ENCODE assay signal across 9 mouse cellular contexts in the genomic region with DNA sequence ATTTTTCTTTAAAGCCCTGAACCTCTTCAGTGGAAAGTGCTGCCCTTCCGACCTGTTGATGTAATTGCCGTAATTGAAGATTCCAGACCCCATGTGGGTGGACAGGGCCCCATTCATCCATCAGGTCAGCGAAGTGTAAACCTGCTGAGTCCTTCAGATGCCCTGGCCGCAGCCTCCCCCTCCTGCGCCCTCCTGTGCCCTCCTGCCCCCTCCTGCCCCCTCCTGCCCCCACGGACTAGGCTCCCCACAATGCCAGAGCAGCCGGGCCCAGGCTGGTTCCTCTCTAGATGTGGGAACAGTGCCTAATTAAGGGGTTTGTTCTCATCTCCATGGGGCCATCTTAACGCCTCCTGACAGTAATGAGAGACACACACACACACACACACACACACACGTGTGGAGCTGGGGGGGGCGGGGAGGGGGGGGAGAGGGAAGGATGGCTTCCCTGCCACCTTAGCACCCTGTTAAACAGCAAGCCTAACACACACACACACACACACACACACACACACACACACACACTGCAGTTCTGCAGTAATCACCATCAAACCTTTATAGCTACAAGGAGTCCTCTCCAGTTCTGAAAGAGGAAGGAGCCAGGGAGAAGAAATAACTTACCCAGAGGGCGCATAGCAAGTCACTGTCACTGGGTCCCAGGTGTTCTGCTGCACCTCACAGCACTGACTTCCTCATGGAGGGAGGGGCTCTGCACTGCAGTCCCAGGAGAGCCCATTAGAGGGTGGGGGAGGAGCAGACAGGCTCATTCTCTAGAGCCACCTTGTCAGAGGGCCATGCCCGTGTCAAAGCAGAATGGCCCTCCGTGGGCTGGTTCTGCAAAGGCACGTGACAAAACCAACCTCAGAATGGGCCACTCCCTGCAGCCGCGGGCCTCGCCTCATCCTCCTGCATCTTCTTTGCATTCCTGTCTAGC. TPM values are rescaled to one million over a fixed set of nuclear protein-coding genes. Genes with fewer than 3 reads are reported as not detected.
DNase-seq lines count a peak whose midpoint lies in the region; ATAC-seq and TF ChIP-seq lines count a peak whose summit lies in the region.
"Had no signal": no experiment of that assay in that cellular context is flagged by ENCODE, and none has a peak within 500 bp of the region (broad histone marks: within the 10 kb centered on the region; RNA-seq: fewer than 3 reads in every experiment).

No protein-coding gene starts in this region.

- no peaks in the 10 kb centered on the region for H3K36me3 ChIP-seq in kidney, adult 2 months (ENCODE audit: control insufficient read depth, insufficient read depth, low read length)
- H3K36me3 ChIP-seq in forebrain, embryonic 11.5 days (ENCODE audit: control insufficient read depth, insufficient read depth, low read length): no peaks in the 10 kb centered on the region

- 0 out of 2 replicates have a peak overlapping the region, but pooled peaks have one; percentile 5 for H3K9ac ChIP-seq in forebrain, embryonic 11.5 days (ENCODE audit: low read length)

- no peak for TF ChIP-seq POLR2A in kidney, adult 2 months (IDR thresholded peaks at IDR 0.05; ENCODE audit: low read depth, low read length)

- H3K4me3 ChIP-seq in kidney, adult 2 months (ENCODE audit: insufficient read depth, low read depth, low read length): no peak overlapping the region
- H3K4me3 ChIP-seq in forebrain, embryonic 11.5 days (ENCODE audit: low read depth, low read length): no peak overlapping the region

- H3K27me3 ChIP-seq in kidney, adult 2 months (replicated peaks; ENCODE audit: control insufficient read depth, insufficient read depth, low read length): no peaks in the 10 kb centered on the region
- H3K27me3 ChIP-seq in forebrain, embryonic 11.5 days (ENCODE audit: control insufficient read depth, insufficient read depth, low read length): no peaks in the 10 kb centered on the region; the same call in 1 of the 2 replicates

- TF ChIP-seq CTCF in kidney, adult 2 months (conservative IDR thresholded peaks at IDR 0.05; ENCODE audit: insufficient read depth, insufficient read length, low read depth, low read length): no peak

- ATAC-seq in forebrain, embryonic 11.5 days (replicated peaks; ENCODE audit: low FRiP score): peak; percentile 70

- WGBS in kidney, adult 2 months: 54% methylated on average over 15 of the region's 17 CpGs
- WGBS in forebrain, embryonic 11.5 days: 2% methylated on average over 14 of the region's 17 CpGs

- H3K27ac ChIP-seq in kidney, adult 2 months (ENCODE audit: insufficient read depth, low read depth, low read length): no peak overlapping the region
- H3K27ac ChIP-seq in forebrain, embryonic 11.5 days (ENCODE audit: low read depth, low read length): no peak overlapping the region
- H3K27ac ChIP-seq: macrophage had no signal

- H3K4me1 ChIP-seq in kidney, adult 2 months (ENCODE audit: control insufficient read depth, insufficient read depth, low read length): peaks cover 23% of the 10 kb centered on the region; the same call in 1 of the 2 replicates
- peaks cover 12% of the 10 kb centered on the region; the same call in 1 of the 2 replicates for H3K4me1 ChIP-seq in forebrain, embryonic 11.5 days (replicated peaks; ENCODE audit: control insufficient read depth, insufficient read depth, low read length)

- peak; percentile 21 to 71 for DNase-seq in kidney, postnatal 25 days
- no peak for DNase-seq in kidney, adult 2 months
- peak; percentile 65 for DNase-seq in forebrain, embryonic 11.5 days (ENCODE audit: low spot score)
- DNase-seq in lung, postnatal 25 days (ENCODE audit: low spot score): peak; percentile 79
- peak; percentile 53 to 68 for DNase-seq in spleen, postnatal 14 days (ENCODE audit: low spot score in 2 of 2)
- no peak for DNase-seq in gastrocnemius, adult 18-20 months (ENCODE audit: low spot score)
- DNase-seq in right cerebral cortex, postnatal 14 days: no peak
- DNase-seq in layer of hippocampus, adult 8-10 months (ENCODE audit: low spot score in 2 of 2): no peak

- H3K9me3 ChIP-seq in forebrain, embryonic 11.5 days (ENCODE audit: control insufficient read depth, low read length): no peaks in the 10 kb centered on the region

- no peak overlapping the region for H3K4me2 ChIP-seq in forebrain, embryonic 11.5 days (ENCODE audit: low read depth, low read length, severe bottlenecking)

RNA-seq across cellular contexts. Expression of gene Hes1, which starts 25.3 kb away (rescaled TPM):
- polyA plus RNA-seq in kidney, adult 2 months (2012; rRNA removed): 54.4 and 78.8 TPM in 2 replicates
- 66.5 and 67.0 TPM in 2 replicates for polyA plus RNA-seq in forebrain, embryonic 11.5 days (2014; fragmentation: Nextera tagmentation; extraction: Ambion mirVana)
- total RNA-seq in gastrocnemius, adult 18-20 months (2021): 10 to 100 TPM in 1 of 2 experiments, 1 to 10 TPM in 1; 7.6 to 13.0 TPM
- 10 to 100 TPM; 21.8 to 37.1 (median 23.1) TPM for total RNA-seq in layer of hippocampus, adult 8-10 months (2022)
- polyA plus RNA-seq: macrophage had no signal

Comparison
In these comparisons a context has a peak if more than half of its experiments do, and no peak if none do; other contexts are left out.
1. DNase-seq: peak in kidney, postnatal 25 days (2 of 2), forebrain, embryonic 11.5 days (single experiment), lung, postnatal 25 days (single experiment) and spleen, postnatal 14 days (2 of 2); none in kidney, adult 2 months (single experiment), gastrocnemius, adult 18-20 months (single experiment), right cerebral cortex, postnatal 14 days (single experiment) and layer of hippocampus, adult 8-10 months (0 of 2).